Mouse (Mus musculus): ENCODE data around the gene Rnf26.
"Not testable (repeated sequence)": the region's sequence is repeated elsewhere in the genome, so short reads cannot be mapped to it uniquely, and the experiment has no call there.

Gene Rnf26

DNA sequence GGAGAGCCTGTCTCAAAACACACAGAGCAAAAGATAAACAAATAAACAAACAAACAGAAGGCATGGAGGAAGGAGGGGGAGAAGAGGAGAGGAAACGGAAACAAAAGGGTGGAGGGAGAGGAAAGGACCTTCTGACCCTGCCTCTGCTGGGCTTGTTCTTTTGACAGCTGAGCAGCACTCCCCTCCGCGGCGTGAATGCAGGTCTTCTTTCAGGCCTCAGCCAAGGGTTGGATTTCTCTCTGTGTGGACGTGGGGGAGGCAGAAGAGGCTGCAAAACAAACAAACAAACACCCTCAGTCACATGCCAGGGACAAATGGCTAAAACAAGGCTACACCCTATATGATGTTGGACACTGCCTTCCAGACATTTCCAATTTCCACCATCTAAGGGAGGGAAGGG, 11.7 kb upstream of the Rnf26 start:
- DNase-seq: no peak

- no peak for DNase-seq
Measured at GRCm38 (mm10) chr9:44124317-44124716, 11.0 kb upstream of the Rnf26 start.

DNA sequence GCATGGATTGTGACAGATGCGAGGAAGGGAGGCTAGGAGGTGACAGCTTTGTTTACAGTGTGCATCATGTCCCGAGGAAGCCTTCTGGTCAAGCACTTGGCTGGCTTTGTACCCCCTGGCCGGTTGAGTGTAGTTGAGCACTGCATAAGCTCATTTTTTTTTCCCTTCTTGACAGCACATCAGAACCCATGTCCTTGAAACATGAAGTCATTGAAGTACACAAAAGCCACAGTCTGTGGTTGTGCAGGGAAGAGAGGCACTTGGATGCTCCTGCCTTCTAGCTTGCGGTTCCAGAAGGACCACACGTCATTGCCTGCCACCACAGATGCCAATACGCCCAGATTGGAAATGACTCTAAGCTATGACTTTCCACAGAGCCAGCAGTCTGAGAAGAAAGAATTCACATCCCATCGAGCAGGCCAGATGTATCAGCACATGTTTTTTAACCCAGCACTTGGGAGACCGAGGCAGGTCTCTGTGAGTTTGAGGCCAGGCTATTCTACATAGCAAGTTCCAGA, 6.7 kb upstream of the Rnf26 start:
- no peak for DNase-seq

DNA sequence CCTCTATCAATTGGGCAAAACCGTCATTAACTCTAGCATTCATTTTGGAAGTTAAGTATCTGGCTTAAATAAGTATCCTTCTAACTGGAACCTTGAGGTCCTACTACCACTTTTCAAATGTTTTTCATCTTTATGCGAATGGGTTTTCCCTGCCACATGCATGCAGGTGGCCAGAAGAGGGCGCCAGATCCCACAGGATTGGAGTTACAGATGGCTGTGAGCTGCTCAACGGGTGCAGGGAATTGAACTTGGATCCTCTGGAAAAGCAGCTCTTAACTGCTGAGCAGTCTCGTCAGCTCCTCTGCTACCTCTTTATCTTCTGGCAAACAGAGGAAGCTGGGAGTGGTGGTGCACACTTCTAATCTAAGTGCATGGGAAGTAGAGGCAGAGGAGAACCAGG, 5.7 kb upstream of the Rnf26 start:
- DNase-seq: no peak

DNA sequence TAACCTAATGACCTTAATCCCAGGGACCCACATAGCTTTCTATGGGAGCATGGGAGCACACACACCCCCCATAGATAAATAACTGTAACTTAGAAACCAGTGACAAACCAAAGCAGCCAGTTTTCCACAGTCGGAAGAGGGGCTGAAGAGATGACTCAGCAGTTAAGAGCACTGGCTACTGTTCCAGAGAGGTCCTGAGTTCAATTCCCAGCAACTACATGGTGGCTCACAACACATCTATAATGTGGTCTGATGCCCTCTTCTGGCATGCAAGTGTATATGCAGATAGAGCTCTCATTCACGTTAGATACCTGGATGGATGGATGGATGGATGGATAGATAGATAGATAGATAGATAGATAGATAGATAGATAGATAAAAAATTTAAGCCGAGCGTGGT, 2.9 kb upstream of the Rnf26 start:
- no peak for DNase-seq

DNA sequence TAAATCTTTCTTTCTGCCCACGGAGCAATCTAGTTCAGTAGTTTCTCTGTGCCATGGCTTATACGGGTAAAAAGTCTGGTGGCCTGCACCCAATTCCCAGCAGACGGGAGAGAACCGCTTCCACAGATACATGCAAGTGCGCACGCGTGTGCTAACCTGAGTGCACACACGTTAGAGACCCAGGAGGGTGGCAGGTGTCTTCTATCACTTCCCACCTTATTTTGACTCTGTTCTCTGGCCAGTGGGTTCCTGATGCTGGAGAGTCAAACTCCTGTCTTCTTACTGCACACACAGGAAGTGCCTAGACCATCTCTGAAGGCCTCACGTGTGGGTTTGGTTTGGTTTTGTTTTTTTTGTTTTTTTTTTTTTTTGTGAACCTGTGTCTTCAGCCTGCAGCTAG, 2.3 kb upstream of the Rnf26 start:
- DNase-seq: no peak

DNA sequence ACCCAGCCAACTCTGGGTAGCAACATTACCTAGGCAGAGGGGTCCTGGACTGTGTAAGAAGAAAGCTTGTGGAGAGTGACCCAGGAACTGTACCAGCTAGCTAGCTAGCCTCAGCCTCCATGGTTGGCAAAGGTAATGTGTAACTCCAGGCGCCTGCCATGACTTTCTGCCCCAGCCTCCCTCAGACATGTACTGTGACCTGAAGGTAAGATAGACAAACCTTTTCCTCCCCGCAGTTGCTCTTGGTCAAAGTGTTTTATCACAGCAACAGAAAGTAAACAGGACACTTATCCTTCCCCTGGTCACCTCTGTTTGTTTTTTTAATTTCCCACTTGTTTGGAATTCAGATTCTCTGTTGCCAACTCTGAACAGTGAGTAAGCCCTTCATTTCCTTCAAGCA, 1.1 kb upstream of the Rnf26 start:
- DNase-seq: no peak

DNA sequence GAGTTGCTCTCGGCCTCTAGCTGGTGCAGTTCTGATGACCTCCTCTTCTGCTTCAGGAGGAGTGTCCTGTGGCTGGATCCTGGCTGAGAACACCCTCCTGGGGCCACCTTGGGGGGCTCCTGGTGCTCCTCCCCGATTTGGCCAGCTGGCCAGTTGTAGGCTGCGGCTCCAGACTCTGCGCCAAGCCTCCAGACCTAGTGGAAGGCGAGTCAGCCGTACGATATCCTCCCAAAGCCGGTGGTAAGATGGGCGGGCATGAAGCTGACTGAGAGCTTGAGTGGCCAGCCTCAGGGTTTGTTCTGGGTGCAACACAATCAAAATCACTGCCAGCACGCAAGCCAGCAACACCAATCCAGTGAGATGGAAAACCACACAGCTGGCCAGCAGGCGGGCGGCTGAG, 1.4 kb downstream of the Rnf26 start:
- not testable (repeated sequence) for DNase-seq

- peak; percentile 65 for DNase-seq
Measured at GRCm38 (mm10) chr9:44109360-44110095, 3.8 kb downstream of the Rnf26 start.

DNA sequence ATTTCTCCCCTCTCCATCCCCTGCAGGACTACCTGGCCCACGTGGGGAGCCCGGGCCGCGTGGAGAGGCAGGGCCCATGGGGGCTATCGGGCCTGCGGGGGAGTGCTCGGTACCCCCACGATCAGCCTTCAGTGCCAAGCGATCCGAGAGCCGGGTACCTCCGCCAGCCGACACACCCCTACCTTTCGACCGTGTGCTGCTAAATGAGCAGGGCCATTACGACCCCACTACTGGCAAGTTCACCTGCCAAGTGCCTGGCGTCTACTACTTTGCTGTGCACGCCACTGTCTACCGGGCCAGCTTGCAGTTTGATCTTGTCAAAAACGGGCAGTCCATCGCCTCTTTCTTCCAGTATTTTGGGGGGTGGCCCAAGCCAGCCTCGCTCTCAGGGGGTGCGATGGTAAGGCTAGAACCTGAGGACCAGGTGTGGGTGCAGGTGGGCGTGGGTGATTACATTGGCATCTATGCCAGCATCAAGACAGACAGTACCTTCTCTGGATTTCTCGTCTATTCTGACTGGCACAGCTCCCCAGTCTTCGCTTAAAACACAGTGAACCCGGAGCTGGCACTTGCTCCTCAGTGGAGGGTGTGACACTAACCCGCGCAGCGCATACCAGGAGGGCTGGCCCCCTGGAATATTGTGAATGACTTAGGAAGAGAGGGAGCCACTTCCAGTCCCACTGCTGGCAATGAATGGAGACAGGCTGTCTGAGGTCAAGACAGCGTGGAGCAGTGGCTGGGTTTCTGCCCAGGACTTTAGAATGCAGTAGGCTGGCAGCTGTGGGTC, 4.9 kb downstream of the Rnf26 start:
- DNase-seq: no peak

- peak; percentile 39 for DNase-seq
Measured at GRCm38 (mm10) chr9:44107557-44108179, 5.6 kb downstream of the Rnf26 start.

GRCm38 (mm10) chr9:44107110-44107509, 6.2 kb downstream of the Rnf26 start, which contains the start of gene C1qtnf5:
Gene C1qtnf5 (plus strand): TSS chr9:44107245.
- DNase-seq: peak; percentile 66

GRCm38 (mm10) chr9:44106596-44106995, 6.7 kb downstream of the Rnf26 start:
- DNase-seq: no peak

GRCm38 (mm10) chr9:44106182-44106581, 7.1 kb downstream of the Rnf26 start:
- DNase-seq: no peak

GRCm38 (mm10) chr9:44105781-44106180, 7.5 kb downstream of the Rnf26 start:
- no peak for DNase-seq

GRCm38 (mm10) chr9:44104881-44105280, 8.4 kb downstream of the Rnf26 start:
- no peak for DNase-seq

DNA sequence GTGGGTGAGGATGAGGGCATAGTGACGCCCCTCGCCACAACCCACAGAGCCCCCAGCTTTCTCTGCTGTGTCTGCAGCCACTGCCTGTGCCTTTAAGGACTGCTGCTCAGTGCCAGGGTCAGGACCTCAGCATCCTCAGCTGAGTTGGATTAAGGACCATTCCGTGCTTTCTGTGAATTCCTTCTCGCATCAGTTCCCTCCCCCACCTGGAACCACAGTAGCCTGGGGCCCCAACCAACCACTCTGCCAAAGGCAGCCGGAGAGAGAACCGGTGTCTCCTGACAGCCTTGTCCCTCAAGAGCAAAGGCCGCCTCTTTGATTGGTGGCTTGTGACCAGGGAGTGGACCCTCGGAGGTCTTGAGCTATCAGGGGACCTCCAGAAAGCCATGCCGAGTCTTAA, 11.8 kb downstream of the Rnf26 start, which contains the start of gene Mfrp:
TSS of gene Mfrp (plus strand) at position 240 of the 400 bp plus-strand sequence.
- no peak for DNase-seq

- DNase-seq: peak; percentile 66
Measured at GRCm38 (mm10) chr9:44096536-44096935, 16.8 kb downstream of the Rnf26 start.

DNA sequence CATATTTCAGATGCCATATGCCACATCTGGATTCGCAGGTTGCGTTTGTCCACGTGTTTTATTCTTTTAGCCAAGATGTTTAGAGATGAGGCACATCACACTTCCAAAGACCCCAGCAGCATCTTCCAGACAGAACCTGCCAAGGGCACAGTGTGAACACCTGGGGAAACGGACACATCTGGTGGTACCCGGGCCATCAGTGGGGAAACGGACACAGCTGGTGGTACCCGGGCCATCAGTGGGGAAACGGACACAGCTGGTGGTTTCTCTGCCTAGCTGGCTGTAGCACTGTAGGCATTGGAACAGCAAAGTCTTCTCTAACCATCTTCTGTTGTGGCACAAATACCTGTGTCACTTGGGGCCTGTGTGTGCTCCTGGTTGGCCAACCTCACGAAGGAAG, 17.5 kb downstream of the Rnf26 start:
- no peak for DNase-seq

DNA sequence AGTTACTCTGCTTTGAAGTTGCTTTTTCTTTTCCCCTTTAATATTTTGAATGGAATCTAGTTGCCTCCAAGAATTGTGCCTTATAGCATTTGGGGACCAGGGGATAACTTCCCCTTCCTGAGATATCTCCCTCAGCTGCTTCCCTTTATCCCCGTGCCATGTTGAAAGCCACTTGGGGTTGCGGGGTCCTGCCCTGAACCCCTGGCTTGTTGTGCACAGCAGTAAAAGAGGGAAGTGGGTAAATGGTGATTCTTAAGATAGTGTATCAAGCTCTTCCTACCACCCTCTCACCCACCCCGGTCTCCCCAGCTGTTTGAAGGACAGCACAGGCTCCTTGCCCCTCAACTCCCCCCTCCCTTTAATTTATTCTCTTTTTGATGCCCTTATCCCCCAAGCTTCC, 18.6 kb downstream of the Rnf26 start:
- no peak for DNase-seq

DNA sequence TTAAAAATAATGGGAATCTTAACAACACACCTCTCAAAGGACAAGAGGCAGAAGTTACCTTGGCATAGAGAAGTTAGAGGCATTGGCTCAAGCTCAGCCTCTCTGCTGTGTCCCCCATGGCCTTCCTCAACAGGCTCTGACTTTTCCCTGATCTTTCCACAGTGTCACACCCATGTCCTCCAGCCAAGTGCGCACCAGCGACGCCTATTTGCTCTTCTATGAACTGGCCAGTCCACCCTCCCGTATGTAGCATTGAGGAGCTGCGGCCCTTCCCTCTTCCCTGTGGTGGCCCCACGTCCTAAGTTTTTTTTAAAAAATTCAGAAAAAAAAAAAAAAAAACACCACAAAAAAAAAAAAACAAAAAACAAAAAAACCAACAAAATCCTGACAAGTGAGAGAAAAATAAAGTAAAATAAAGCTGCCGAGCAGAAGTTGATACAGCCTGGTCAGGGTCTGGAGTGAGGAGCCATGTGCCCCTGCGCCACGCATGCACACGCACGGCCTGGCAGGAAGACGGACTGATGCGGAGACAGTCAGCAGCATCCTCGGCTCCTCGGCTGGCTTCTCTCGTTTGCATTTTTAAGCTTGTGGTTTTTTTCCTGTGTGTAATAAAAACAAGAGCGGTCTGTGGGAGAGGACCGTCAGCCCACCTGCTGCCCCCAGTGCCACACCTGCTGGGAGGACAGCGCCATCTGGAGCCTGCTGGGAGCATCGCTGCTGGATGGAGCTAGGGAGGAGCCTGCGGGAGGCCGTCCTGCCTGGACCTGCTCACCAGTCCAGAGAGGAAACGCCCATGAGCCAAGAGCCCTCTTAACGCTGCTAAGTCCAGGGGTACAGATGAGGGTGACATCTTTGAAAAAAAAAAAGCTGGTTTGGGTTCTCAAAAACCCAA, 19.5 kb downstream of the Rnf26 start:
- DNase-seq: peak; percentile 83

- DNase-seq: no peak
Measured at GRCm38 (mm10) chr9:44088877-44089608, 24.3 kb downstream of the Rnf26 start.
